Mouse (Mus musculus) adrenal gland, postnatal 36 days (tissue): Measurements from ENCODE around the gene Neu4. TPM values are rescaled to one million over a fixed set of nuclear protein-coding genes. Genes with fewer than 3 reads are reported as not detected.
"Not testable (repeated sequence)": the region's sequence is repeated elsewhere in the genome, so short reads cannot be mapped to it uniquely, and the experiment has no call there.

ENCODE experiments used
- DNase-seq, 2 experiments: peaks; one replicate each; pipeline ENCODE4 v3.0.0; 2021; ENCODE audit warnings: mixed read lengths in 1 of 2
- total RNA-seq, 2 experiments: library from RNA; stranded (reverse); gene quantifications; 2 replicates each; pipeline ENCODE4 v1.2.3; 2021

Gene Neu4
- total RNA-seq, 2 experiments from 2014 or later, result not detected

- no peak for DNase-seq
These were observed 33.4 kb downstream of the Neu4 start for GRCm38 (mm10) chr1:94053530-94054216.

GRCm38 (mm10) chr1:94054481-94054880 is 34.2 kb downstream of the Neu4 start:
- DNase-seq, result no peak

- no peak for DNase-seq
These were observed 35.7 kb downstream of the Neu4 start for GRCm38 (mm10) chr1:94055966-94056365.

GRCm38 (mm10) chr1:94057401-94057800 is 37.1 kb downstream of the Neu4 start:
- no peak for DNase-seq

DNA sequence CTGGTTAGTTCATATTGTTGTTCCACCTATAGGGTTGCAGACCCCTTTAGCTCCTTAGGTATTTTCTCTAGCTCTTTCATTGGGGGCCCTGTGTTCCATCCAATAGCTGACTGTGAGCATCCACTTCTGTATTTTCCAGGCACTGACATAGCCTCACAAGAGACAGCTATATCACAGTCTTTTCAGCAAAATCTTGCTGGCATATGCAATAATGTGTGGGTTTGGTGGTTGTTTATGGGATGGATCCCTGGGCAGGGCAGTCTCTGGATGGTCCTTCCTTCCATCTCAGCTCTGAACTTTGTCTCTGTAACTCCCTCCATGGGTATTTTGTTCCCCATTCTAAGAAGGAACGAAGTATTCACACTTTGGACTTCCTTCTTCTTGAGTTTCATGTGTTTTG is 38.0 kb downstream of the Neu4 start:
- not testable (repeated sequence) for DNase-seq

- no peak for DNase-seq
These were observed 54.5 kb downstream of the Neu4 start for GRCm38 (mm10) chr1:94074756-94075155.

- DNase-seq, result no peak
These were observed 56.5 kb downstream of the Neu4 start for GRCm38 (mm10) chr1:94076702-94077101.

Other genes with a start within 250 kb of the Neu4 start
- gene Dtymk, start 218.5 kb upstream of the Neu4 start, total RNA-seq, result 10 to 100 TPM; 63.7 to 70.9 TPM
- gene Ing5, start 216.5 kb upstream of the Neu4 start, total RNA-seq, result 10 to 100 TPM; 18.9 to 20.0 TPM
- gene D2hgdh, start 195.5 kb upstream of the Neu4 start, total RNA-seq, result 10 to 100 TPM; 46.9 to 57.9 TPM
- gene Gal3st2, start 159.1 kb upstream of the Neu4 start, total RNA-seq, result not detected
- gene Gal3st2b, start 102.1 kb upstream of the Neu4 start, total RNA-seq, result under 1 TPM in 1 of 2 experiments, not detected in 1; 0.23 TPM
- gene Gal3st2c, start 29.9 kb upstream of the Neu4 start, total RNA-seq, result under 1 TPM; 0.07 to 0.20 TPM
- gene Pdcd1, start 32.1 kb downstream of the Neu4 start, total RNA-seq, result under 1 TPM in 1 of 2 experiments, not detected in 1; 0.20 TPM